Mouse (Mus musculus) cerebellum, postnatal 10 days (tissue): ENCODE measurements around the gene Ttc23.

Experiments used
- DNase-seq, 2 experiments: peaks; one replicate each; pipeline ENCODE4 v3.0.0; 2021; ENCODE audit warnings: mixed read lengths in 2 of 2

Ttc23 gene

GRCm38 (mm10) chr7:67755366-67755765 lies 108.2 kb downstream of the Ttc23 start:
- DNase-seq, result no peak

GRCm38 (mm10) chr7:67756636-67757035 lies 109.4 kb downstream of the Ttc23 start:
- DNase-seq, result no peak

GRCm38 (mm10) chr7:67758506-67758857 lies 111.3 kb downstream of the Ttc23 start:
- no peak for DNase-seq

- DNase-seq, result peak; percentile 59 to 65
Observed at GRCm38 (mm10) chr7:67758858-67759628, 111.8 kb downstream of the Ttc23 start.

GRCm38 (mm10) chr7:67759629-67759995 lies 112.4 kb downstream of the Ttc23 start, which contains the start of gene Synm:
Synm (minus strand) TSS chr7:67759742.
- DNase-seq, result peak; percentile 97 to 99

GRCm38 (mm10) chr7:67763625-67764024 lies 116.4 kb downstream of the Ttc23 start:
- DNase-seq, result no peak

- DNase-seq, result no peak
Observed at GRCm38 (mm10) chr7:67768125-67768524, 120.9 kb downstream of the Ttc23 start.

- no peak for DNase-seq
Observed at GRCm38 (mm10) chr7:67769487-67769886, 122.3 kb downstream of the Ttc23 start.

- no peak for DNase-seq
Observed at GRCm38 (mm10) chr7:67772231-67772630, 125.0 kb downstream of the Ttc23 start.

GRCm38 (mm10) chr7:67775623-67776022 lies 128.4 kb downstream of the Ttc23 start:
- no peak for DNase-seq

- DNase-seq, result no peak
Observed at GRCm38 (mm10) chr7:67776636-67777305, 129.6 kb downstream of the Ttc23 start.

- no peak for DNase-seq
Observed at GRCm38 (mm10) chr7:67787861-67788260, 140.7 kb downstream of the Ttc23 start.

- peak; percentile 81 to 87 for DNase-seq
Observed at GRCm38 (mm10) chr7:67788713-67789112, 141.5 kb downstream of the Ttc23 start.

- DNase-seq, result no peak
Observed at GRCm38 (mm10) chr7:67791256-67791655, 144.0 kb downstream of the Ttc23 start.

- no peak for DNase-seq
Observed at GRCm38 (mm10) chr7:67793449-67793848, 146.2 kb downstream of the Ttc23 start.

- no peak for DNase-seq
Observed at GRCm38 (mm10) chr7:67797065-67797464, 149.9 kb downstream of the Ttc23 start.

- DNase-seq, result no peak
Observed at GRCm38 (mm10) chr7:67798476-67798875, 151.3 kb downstream of the Ttc23 start.

- no peak for DNase-seq
Observed at GRCm38 (mm10) chr7:67800547-67800946, 153.3 kb downstream of the Ttc23 start.

- no peak for DNase-seq
Observed at GRCm38 (mm10) chr7:67801022-67801421, 153.8 kb downstream of the Ttc23 start.

- DNase-seq, result peak; percentile 94 to 97
Observed at GRCm38 (mm10) chr7:67803015-67803856, 156.0 kb downstream of the Ttc23 start.

- DNase-seq, result no peak
Observed at GRCm38 (mm10) chr7:67803857-67804215, 156.6 kb downstream of the Ttc23 start.
